Mouse (Mus musculus) MEL (cell line): Measurements from ENCODE around the gene Taldo1.
A peak's percentile ranks its signal among the peaks of the same experiment; 100 is the strongest.

Experiments used
- CHD2 ChIP-seq: IDR thresholded peaks from 2 replicates; pipeline ENCODE4 v1.6.1; 2011; ENCODE audit warnings: low read length, improper control_type of control experiment
- CTCF ChIP-seq, 3 experiments: IDR thresholded peaks in 2 of 3; conservative IDR thresholded peaks in 1 of 3; 2 replicates each; pipeline ENCODE4 v1.5.1; 2011 to 2012; ENCODE audit warnings: low read length in 3 of 3, low read depth in 2 of 3, mild to moderate bottlenecking in 2 of 3, improper control_type of control experiment in 1 of 3, inconsistent platforms in 1 of 3, mixed read lengths in 1 of 3, moderate library complexity in 1 of 3; ENCODE audit not compliant: control insufficient read depth in 1 of 3, insufficient read depth in 1 of 3, poor library complexity in 1 of 3, severe bottlenecking in 1 of 3
- ELF1 ChIP-seq: IDR thresholded peaks from 2 replicates; pipeline ENCODE4 v1.6.1; 2014; ENCODE audit warnings: low read depth, mild to moderate bottlenecking, inconsistent platforms, low read length, improper control_type of control experiment, moderate library complexity
- HCFC1 ChIP-seq: IDR thresholded peaks from 2 replicates; pipeline ENCODE4 v1.6.1; 2012; ENCODE audit warnings: low read depth, mild to moderate bottlenecking, inconsistent platforms, low read length, improper control_type of control experiment, moderate library complexity
- MAX ChIP-seq: IDR thresholded peaks from 2 replicates; pipeline ENCODE4 v1.6.1; 2011; ENCODE audit warnings: low read length, improper control_type of control experiment
- MEF2A ChIP-seq: IDR thresholded peaks from 2 replicates; pipeline ENCODE4 v1.6.1; 2014; ENCODE audit warnings: low read depth, mild to moderate bottlenecking, inconsistent platforms, low read length, improper control_type of control experiment; ENCODE audit not compliant: poor library complexity, insufficient replicate concordance, severe bottlenecking; ENCODE audit errors: extremely low read depth
- POLR2A ChIP-seq, 2 experiments: IDR thresholded peaks; 2 replicates each; pipeline ENCODE4 v1.6.1; 2011 to 2012; ENCODE audit warnings: low read length in 2 of 2, mild to moderate bottlenecking in 2 of 2, control low read depth in 1 of 2, improper control_type of control experiment in 1 of 2, low read depth in 1 of 2, moderate library complexity in 1 of 2; ENCODE audit not compliant: control insufficient read depth in 1 of 2, insufficient read depth in 1 of 2, poor library complexity in 1 of 2
- POLR2AphosphoS5 ChIP-seq: IDR thresholded peaks from 2 replicates; pipeline ENCODE4 v1.6.1; 2012; ENCODE audit warnings: low read depth, borderline replicate concordance, mild to moderate bottlenecking, inconsistent platforms, low read length, moderate library complexity, mixed read lengths
- TAL1 ChIP-seq: IDR thresholded peaks from 2 replicates; pipeline ENCODE4 v1.6.1; 2012; ENCODE audit warnings: mild to moderate bottlenecking, inconsistent platforms, low read length, moderate library complexity, mixed read lengths

DNA sequence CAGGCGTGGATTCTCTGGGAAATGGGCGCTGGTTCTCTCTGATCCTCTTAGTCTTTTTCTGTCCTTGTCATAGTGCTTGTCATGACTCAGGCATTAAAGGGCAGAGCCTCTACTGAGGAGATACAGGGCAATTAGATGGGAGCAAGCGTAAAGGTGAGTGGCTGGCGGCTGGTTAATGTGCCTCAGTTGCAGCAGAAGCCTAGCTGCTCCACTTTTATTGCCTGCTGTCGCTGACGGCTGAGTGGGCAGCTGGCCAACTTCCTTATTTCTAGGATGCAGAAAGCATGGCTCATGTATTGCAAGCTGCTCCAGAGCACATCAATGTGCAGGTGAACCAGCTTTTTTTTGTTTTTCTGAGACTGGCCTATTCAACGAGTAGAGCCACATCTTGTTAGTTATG is 27.0 kb downstream of the Taldo1 start:
- TF ChIP-seq CTCF (IDR thresholded peaks at IDR 0.05 in 2 of 3, conservative IDR thresholded peaks at IDR 0.05 in 1 of 3; ENCODE audit: control insufficient read depth in 1 of 3, insufficient read depth in 1 of 3, low read depth in 2 of 3, low read length in 3 of 3, poor library complexity in 1 of 3, severe bottlenecking in 1 of 3) (no peak), POLR2AphosphoS5 (no peak), POLR2A (IDR thresholded peaks at IDR 0.05; ENCODE audit: control insufficient read depth in 1 of 2, insufficient read depth in 1 of 2, low read depth in 1 of 2, low read length in 2 of 2, poor library complexity in 1 of 2) (no peak), TAL1 (0 out of 2 replicates have a peak, but pooled peaks have one; percentile 4), MEF2A (no peak), MAX (no peak; the same call in 1 of the 2 replicates), ELF1 (peak; percentile 28; the same call in 1 of the 2 replicates), CHD2 (no peak), HCFC1 (no peak)
